Mouse (Mus musculus): ENCODE measurements at regions not wholly inside any gene's neighbourhood (a gene's known extent, or its start where the extent isn't known, plus 50 kb on each side); places are given as distances from the start of the nearest gene placed in this dataset.
A peak's percentile ranks its signal among the peaks of the same experiment; 100 is the strongest.

GRCm38 (mm10) chr6:140308641-140309040 is 115.2 kb upstream of the Plekha5 start:
- no peak overlapping the region for H3K4me2 ChIP-seq (replicated peaks; ENCODE audit: low read depth, low read length)
- no peaks in the 10 kb centered on the region for H3K36me3 ChIP-seq (ENCODE audit: control insufficient read depth, insufficient read depth, low read length)
- no peaks in the 10 kb centered on the region for H3K4me1 ChIP-seq (ENCODE audit: control insufficient read depth, insufficient read depth, low read length)
- H3K4me3 ChIP-seq (ENCODE audit: low read length) = no peak overlapping the region
- no peak for ATAC-seq (ENCODE audit: low FRiP score, low TSS enrichment)
- no peak overlapping the region for H3K27ac ChIP-seq (ENCODE audit: low read depth, low read length)
- H3K9me3 ChIP-seq (ENCODE audit: control insufficient read depth, low read length) = peaks cover 3% of the 10 kb centered on the region; the same call in 1 of the 2 replicates
- no peaks in the 10 kb centered on the region for H3K27me3 ChIP-seq (ENCODE audit: control insufficient read depth, insufficient read depth, low read length)
- H3K9ac ChIP-seq (ENCODE audit: low read depth, low read length) = no peak overlapping the region
- WGBS = 92% methylated on average over 11 of the region's 11 CpGs

DNA sequence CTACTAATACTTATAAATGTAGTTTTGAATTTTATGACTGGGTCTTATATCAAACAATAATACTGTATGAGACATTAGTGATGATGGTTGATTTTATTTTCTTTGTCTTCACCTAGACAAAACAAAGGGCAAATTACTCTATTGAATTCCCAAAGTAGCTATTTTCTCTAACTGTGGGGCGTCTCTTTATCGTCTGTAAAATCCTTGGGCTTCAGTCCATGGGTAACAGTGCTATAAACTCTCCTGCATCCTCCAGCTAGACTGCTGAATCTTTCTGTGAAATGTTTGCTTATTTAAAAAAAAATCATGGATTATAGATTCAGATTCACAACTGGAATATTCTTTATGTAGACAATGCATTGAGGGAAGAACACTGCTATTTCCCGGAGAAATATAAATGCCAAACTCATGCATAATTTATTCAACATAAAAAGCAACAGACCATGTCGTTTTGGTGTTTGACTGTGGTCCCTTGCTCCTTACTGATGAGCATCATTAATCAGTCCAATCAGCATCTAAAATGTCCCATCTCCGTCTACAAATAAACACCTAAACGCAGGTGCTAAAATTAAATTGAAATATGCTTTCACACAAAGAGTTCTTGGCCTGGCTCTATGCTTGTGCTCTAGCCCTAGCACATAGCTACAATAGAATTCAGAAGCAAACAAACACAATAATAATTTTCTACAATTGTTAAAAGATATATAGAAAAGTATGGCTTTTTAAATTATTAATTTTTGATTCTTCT is 116.9 kb upstream of the Plekha5 start:
- Histone ChIP-seq H3K27me3 (ENCODE audit: control insufficient read depth, insufficient read depth, low read length) (no peaks in the 10 kb centered on the region), H3K36me3 (ENCODE audit: control insufficient read depth, insufficient read depth, low read length) (no peaks in the 10 kb centered on the region), H3K9ac (ENCODE audit: low read depth, low read length) (no peak overlapping the region), H3K9me3 (ENCODE audit: control insufficient read depth, low read length) (peaks cover 3% of the 10 kb centered on the region; the same call in 1 of the 2 replicates), H3K27ac (ENCODE audit: low read depth, low read length) (no peak overlapping the region), H3K4me2 (replicated peaks; ENCODE audit: low read depth, low read length) (no peak overlapping the region), H3K4me3 (ENCODE audit: low read length) (no peak overlapping the region), H3K4me1 (ENCODE audit: control insufficient read depth, insufficient read depth, low read length) (no peaks in the 10 kb centered on the region)
- peak; percentile 36; the same call in 1 of the 2 replicates for ATAC-seq (ENCODE audit: low FRiP score, low TSS enrichment)
- 46% methylated on average over 6 of the region's 6 CpGs for WGBS

DNA sequence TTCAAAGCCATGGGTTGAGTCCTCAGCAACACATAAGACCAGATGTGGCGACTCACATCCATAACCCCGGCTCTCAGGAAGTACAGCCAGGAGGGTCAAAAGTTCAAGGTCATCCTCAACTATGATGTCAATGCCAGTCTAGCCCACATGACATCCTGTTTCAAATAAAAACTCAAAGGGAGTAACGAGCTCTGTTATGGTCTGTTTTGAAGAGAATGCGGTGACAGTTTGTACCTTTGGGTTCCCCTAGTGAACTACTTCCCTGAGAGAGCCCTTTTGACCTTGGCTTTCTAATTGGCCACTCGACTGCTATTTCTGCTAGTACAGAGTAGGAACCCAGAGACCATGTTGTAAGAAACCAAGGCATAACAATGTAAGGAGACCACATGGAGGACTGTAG is 119.7 kb upstream of the Plekha5 start:
- no peak for ATAC-seq (ENCODE audit: low FRiP score, low TSS enrichment)
- H3K4me3 ChIP-seq (ENCODE audit: low read length) = no peak overlapping the region
- no peaks in the 10 kb centered on the region for H3K9me3 ChIP-seq (ENCODE audit: control insufficient read depth, low read length)
- no peak overlapping the region for H3K4me2 ChIP-seq (replicated peaks; ENCODE audit: low read depth, low read length)
- H3K4me1 ChIP-seq (ENCODE audit: control insufficient read depth, insufficient read depth, low read length) = no peaks in the 10 kb centered on the region
- 76% methylated on average over 5 of the region's 5 CpGs for WGBS
- no peaks in the 10 kb centered on the region for H3K27me3 ChIP-seq (ENCODE audit: control insufficient read depth, insufficient read depth, low read length)
- H3K9ac ChIP-seq (ENCODE audit: low read depth, low read length) = no peak overlapping the region
- H3K36me3 ChIP-seq (ENCODE audit: control insufficient read depth, insufficient read depth, low read length) = no peaks in the 10 kb centered on the region
- no peak overlapping the region for H3K27ac ChIP-seq (ENCODE audit: low read depth, low read length)

DNA sequence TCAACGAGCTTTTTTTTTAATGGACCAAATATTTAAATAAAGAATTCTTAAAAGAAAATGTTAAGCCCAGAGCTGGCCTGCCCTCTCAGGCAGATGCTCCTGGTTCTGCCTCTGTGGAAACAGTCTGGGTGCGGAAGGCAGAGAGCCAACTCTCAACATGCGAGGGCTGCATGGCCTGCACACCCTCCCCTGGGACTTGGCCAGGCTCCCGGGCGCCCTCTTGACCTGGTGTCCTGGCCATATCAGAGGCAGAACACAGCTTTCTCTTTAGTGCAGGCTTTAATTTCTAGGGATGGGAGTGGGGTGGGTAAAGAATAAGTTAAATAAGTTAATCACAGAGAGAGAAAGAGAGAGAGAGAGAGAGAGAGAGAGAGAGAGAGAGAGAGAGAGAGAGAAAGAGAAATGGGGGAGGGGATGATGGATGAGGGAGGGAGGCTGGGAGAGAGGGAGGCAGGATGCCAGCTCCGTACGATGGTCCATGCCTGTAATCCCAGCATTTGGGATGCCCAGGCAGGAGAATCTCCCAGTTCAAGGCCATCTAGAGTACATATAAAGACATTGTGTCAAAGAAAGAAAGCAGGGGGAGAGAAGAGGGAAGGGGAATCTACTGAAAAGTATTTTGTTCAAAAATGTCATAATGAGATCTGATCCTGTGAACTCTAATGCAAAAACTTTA is 123.2 kb upstream of the Plekha5 start:
- H3K4me2 ChIP-seq (replicated peaks; ENCODE audit: low read depth, low read length) = no peak overlapping the region
- peak; percentile 77 for ATAC-seq (ENCODE audit: low FRiP score, low TSS enrichment)
- no peak overlapping the region for H3K27ac ChIP-seq (ENCODE audit: low read depth, low read length)
- H3K36me3 ChIP-seq (ENCODE audit: control insufficient read depth, insufficient read depth, low read length) = no peaks in the 10 kb centered on the region
- no peaks in the 10 kb centered on the region for H3K4me1 ChIP-seq (ENCODE audit: control insufficient read depth, insufficient read depth, low read length)
- H3K9me3 ChIP-seq (ENCODE audit: control insufficient read depth, low read length) = no peaks in the 10 kb centered on the region
- no peak overlapping the region for H3K9ac ChIP-seq (ENCODE audit: low read depth, low read length)
- H3K4me3 ChIP-seq (ENCODE audit: low read length) = no peak overlapping the region
- 30% methylated on average over 7 of the region's 7 CpGs for WGBS
- H3K27me3 ChIP-seq (ENCODE audit: control insufficient read depth, insufficient read depth, low read length) = no peaks in the 10 kb centered on the region

DNA sequence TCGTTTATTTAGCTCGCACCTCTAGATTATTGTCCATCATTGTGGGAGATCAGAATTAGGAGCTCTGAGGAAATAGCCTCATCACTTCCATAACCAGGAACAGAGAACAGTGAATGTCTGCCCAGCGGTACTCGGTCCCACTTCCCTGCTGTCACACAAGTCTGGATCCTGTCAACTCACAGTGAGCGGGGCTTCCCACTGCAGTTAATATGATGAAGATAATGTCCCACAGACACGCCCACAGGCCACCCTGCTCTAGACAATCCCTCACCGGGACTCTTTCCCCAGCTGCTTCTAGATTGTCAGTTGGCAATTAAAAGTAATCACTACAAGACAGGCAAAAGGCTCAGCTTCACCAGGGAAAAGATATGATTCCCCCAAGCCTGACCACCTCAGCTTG is 124.2 kb upstream of the Plekha5 start:
- peak; percentile 33; the same call in 1 of the 2 replicates for ATAC-seq (ENCODE audit: low FRiP score, low TSS enrichment)
- H3K27ac ChIP-seq (ENCODE audit: low read depth, low read length) = no peak overlapping the region
- H3K9ac ChIP-seq (ENCODE audit: low read depth, low read length) = no peak overlapping the region
- H3K36me3 ChIP-seq (ENCODE audit: control insufficient read depth, insufficient read depth, low read length) = no peaks in the 10 kb centered on the region
- H3K9me3 ChIP-seq (ENCODE audit: control insufficient read depth, low read length) = no peaks in the 10 kb centered on the region
- WGBS = 53% methylated on average over 7 of the region's 7 CpGs
- H3K27me3 ChIP-seq (ENCODE audit: control insufficient read depth, insufficient read depth, low read length) = no peaks in the 10 kb centered on the region
- H3K4me2 ChIP-seq (replicated peaks; ENCODE audit: low read depth, low read length) = no peak overlapping the region
- no peak overlapping the region for H3K4me3 ChIP-seq (ENCODE audit: low read length)
- H3K4me1 ChIP-seq (ENCODE audit: control insufficient read depth, insufficient read depth, low read length) = no peaks in the 10 kb centered on the region

GRCm38 (mm10) chr6:140297969-140298554 is 125.8 kb upstream of the Plekha5 start:
- no peaks in the 10 kb centered on the region for H3K4me1 ChIP-seq (ENCODE audit: control insufficient read depth, insufficient read depth, low read length)
- H3K4me3 ChIP-seq (ENCODE audit: low read length) = no peak overlapping the region
- no peaks in the 10 kb centered on the region for H3K36me3 ChIP-seq (ENCODE audit: control insufficient read depth, insufficient read depth, low read length)
- WGBS = 78% methylated on average over 14 of the region's 14 CpGs
- no peak overlapping the region for H3K4me2 ChIP-seq (replicated peaks; ENCODE audit: low read depth, low read length)
- no peak overlapping the region for H3K9ac ChIP-seq (ENCODE audit: low read depth, low read length)
- ATAC-seq (ENCODE audit: low FRiP score, low TSS enrichment) = peak; percentile 41
- no peak overlapping the region for H3K27ac ChIP-seq (ENCODE audit: low read depth, low read length)
- no peaks in the 10 kb centered on the region for H3K27me3 ChIP-seq (ENCODE audit: control insufficient read depth, insufficient read depth, low read length)
- H3K9me3 ChIP-seq (ENCODE audit: control insufficient read depth, low read length) = no peaks in the 10 kb centered on the region

GRCm38 (mm10) chr6:140297561-140297960 is 126.3 kb upstream of the Plekha5 start:
- Histone ChIP-seq H3K36me3 (ENCODE audit: control insufficient read depth, insufficient read depth, low read length) (no peaks in the 10 kb centered on the region), H3K9me3 (ENCODE audit: control insufficient read depth, low read length) (no peaks in the 10 kb centered on the region), H3K4me2 (replicated peaks; ENCODE audit: low read depth, low read length) (no peak overlapping the region), H3K9ac (ENCODE audit: low read depth, low read length) (no peak overlapping the region), H3K27me3 (ENCODE audit: control insufficient read depth, insufficient read depth, low read length) (no peaks in the 10 kb centered on the region), H3K27ac (ENCODE audit: low read depth, low read length) (no peak overlapping the region), H3K4me1 (ENCODE audit: control insufficient read depth, insufficient read depth, low read length) (no peaks in the 10 kb centered on the region), H3K4me3 (ENCODE audit: low read length) (no peak overlapping the region)
- ATAC-seq (ENCODE audit: low FRiP score, low TSS enrichment) = no peak
- 71% methylated on average over 6 of the region's 6 CpGs for WGBS

DNA sequence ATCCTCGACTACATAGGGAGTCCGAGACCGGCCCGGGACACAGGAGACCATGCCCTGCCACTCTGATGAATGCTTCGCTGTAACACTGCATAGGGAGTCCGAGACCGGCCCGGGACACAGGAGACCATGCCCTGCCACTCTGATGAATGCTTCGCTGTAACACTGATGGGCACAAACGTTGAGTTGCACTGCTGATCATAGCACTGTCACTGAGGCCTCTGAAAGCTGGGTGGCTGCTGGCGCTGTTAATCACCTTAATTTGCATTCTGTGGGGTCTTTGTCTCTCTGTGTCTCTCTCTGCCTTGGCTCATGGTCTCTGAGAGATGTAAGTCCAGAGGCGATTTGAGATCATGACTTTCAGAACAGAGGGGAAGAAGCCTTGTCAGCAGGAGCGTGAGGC is 133.7 kb upstream of the Plekha5 start:
- Histone ChIP-seq H3K36me3 (ENCODE audit: control insufficient read depth, insufficient read depth, low read length) (no peaks in the 10 kb centered on the region), H3K4me1 (ENCODE audit: control insufficient read depth, insufficient read depth, low read length) (no peaks in the 10 kb centered on the region), H3K9me3 (ENCODE audit: control insufficient read depth, low read length) (no peaks in the 10 kb centered on the region), H3K9ac (ENCODE audit: low read depth, low read length) (no peak overlapping the region), H3K4me3 (ENCODE audit: low read length) (no peak overlapping the region), H3K27me3 (ENCODE audit: control insufficient read depth, insufficient read depth, low read length) (no peaks in the 10 kb centered on the region), H3K27ac (ENCODE audit: low read depth, low read length) (no peak overlapping the region), H3K4me2 (replicated peaks; ENCODE audit: low read depth, low read length) (no peak overlapping the region)
- ATAC-seq (ENCODE audit: low FRiP score, low TSS enrichment) = peak; percentile 38; the same call in 1 of the 2 replicates
- 58% methylated on average over 13 of the region's 13 CpGs for WGBS

GRCm38 (mm10) chr6:140288799-140289198 is 135.1 kb upstream of the Plekha5 start:
- no peak overlapping the region for H3K4me3 ChIP-seq (ENCODE audit: low read length)
- no peak overlapping the region for H3K4me2 ChIP-seq (replicated peaks; ENCODE audit: low read depth, low read length)
- no peak overlapping the region for H3K9ac ChIP-seq (ENCODE audit: low read depth, low read length)
- no peak overlapping the region for H3K27ac ChIP-seq (ENCODE audit: low read depth, low read length)
- no peaks in the 10 kb centered on the region for H3K4me1 ChIP-seq (ENCODE audit: control insufficient read depth, insufficient read depth, low read length)
- no peaks in the 10 kb centered on the region for H3K9me3 ChIP-seq (ENCODE audit: control insufficient read depth, low read length)
- peak; percentile 59; the same call in 1 of the 2 replicates for ATAC-seq (ENCODE audit: low FRiP score, low TSS enrichment)
- no peaks in the 10 kb centered on the region for H3K36me3 ChIP-seq (ENCODE audit: control insufficient read depth, insufficient read depth, low read length)
- 33% methylated on average over 8 of the region's 8 CpGs for WGBS
- H3K27me3 ChIP-seq (ENCODE audit: control insufficient read depth, insufficient read depth, low read length) = no peaks in the 10 kb centered on the region
